Mouse (Mus musculus) cerebellum, adult 8-10 months (tissue): ENCODE data around the gene Krt6a.
"Not testable (repeated sequence)": the region's sequence is repeated elsewhere in the genome, so short reads cannot be mapped to it uniquely, and the experiment has no call there.

Source experiments
- DNase-seq: peaks from one replicate; pipeline ENCODE4 v3.0.0; 2022

The Krt6a gene

DNA sequence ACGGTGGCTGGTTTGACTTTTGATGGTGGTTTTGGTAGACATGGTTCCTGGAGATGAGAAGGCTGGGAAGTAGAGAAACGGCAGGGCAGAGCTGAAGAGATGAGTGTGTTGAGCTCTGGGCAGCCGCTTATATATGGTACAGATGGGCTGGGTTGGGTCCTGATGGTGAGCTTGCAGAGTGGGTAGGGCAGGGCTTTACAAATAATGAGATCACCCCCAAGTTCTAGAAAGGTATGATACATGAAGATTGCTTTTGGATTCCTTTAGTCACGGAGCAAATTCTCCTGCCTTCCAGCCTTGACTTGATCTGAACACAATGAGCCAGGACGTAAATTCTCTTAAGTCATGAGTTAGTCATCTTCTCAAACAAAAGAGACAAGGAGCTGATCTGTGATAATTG lies at the start of gene Krt6a:
Gene Krt6a, minus strand, starts transcription at position 101 of the 400 bp plus-strand sequence.
- no peak for DNase-seq

DNA sequence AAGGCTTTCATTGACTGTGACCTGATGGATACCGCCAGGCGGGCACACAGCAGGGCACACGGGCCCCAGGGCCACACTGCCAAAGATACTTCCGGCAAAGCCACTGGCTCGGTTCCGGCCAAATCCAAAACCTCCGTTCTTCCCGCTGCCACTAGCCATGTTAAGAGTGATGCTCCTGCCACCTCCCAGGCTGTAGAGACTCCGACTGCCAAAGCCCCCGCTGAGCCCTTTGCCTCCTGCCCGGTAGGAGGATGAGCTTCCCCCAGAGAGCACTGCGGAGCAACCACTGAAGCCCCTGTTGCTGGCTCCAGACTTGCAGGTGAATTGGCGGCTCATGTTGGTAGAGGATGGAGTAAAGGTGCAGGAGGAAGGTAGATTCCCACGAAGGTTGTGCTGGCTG lies 48.6 kb upstream of the Krt6a start, which contains the start of gene Krt71:
Gene Krt71, minus strand, starts transcription at position 399 of the 400 bp plus-strand sequence.
- peak; percentile 58 for DNase-seq

DNA sequence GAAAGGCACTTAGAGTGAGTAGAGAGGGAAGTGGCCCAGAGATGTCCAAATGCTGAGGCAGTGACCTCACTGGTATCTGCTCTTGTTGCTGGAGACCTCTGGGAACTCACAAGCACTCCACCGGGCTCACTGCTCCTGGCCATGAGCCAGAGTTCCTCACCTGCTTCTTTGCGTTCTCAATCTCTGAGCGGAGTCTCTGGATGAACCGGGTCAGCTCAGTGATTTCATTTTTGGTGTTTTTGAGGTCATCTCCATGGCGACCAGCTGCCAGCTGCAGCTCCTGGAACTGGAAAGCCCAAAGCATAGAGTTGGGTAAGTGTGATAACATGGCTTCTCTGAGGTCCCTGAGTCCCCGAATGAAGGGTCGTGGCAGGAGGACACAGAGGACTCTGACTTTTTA lies 43.7 kb upstream of the Krt6a start:
- no peak for DNase-seq

- DNase-seq = no peak
Observed at GRCm38 (mm10) chr15:101730653-101731052, 36.5 kb upstream of the Krt6a start.

DNA sequence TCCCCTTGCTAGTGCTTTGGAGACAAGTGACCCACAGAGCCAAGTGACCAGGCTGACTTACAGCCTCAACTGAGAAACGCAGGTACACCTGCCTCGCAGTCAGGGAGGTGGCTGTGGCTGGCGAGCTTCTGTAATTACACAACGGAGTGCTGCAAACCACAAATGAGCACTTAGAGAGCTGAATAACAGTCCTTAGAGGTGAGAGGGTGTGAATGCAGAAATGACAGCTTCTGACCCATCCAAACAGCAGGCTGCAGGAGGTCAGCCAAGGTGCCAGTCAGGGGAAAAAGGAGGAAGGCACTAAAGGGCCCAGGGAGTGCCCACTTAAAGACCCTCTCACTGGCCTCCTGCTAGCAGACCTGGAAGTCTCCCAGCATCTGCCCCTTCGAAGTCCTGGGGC lies 30.6 kb upstream of the Krt6a start:
- DNase-seq = no peak

- no peak for DNase-seq
Observed at GRCm38 (mm10) chr15:101715831-101716230, 21.7 kb upstream of the Krt6a start.

DNA sequence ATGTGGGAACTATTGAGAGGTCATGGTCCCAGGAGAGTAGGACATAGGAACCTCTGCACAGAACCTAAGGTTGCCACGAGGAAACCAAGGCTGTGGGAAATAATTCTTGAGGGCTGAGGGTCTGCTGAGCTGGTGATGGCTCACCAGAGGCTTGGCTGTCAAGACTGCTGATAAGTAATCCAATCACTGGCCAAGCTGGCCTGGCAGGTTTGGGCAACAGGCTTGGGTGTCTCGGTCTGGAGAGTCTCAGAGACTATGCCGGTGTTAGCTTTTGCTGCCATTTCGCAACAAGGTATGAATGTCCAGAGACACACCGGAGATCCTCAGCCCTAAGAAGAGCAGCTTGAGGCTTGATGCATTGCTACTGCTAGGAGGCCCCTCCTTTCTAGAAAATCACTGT lies 20.2 kb upstream of the Krt6a start:
- no peak for DNase-seq

DNA sequence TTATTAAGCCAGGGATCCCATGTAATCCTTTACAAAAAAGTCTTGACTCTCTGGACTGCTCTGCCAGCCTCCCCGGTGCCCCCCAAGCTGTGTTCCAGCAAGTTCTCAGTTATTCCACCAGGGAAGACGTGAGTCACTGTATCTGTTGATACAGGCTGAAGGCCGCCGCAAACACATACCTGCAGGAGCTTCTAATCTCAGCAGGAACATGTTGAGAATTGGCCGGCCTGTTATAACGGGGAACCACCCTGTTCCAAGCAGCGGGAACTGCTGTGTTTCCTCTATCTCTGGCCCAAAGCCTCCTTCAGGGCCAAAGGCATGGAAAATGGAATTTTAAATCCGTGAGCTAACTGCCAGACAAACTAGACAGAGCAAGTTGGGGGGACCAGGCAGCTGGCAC lies 19.6 kb upstream of the Krt6a start:
- peak; percentile 4 for DNase-seq

- no peak for DNase-seq
Observed at GRCm38 (mm10) chr15:101712720-101713119, 18.6 kb upstream of the Krt6a start, which contains the start of gene Krt5. Krt5 (minus strand) TSS chr15:101712898.

DNA sequence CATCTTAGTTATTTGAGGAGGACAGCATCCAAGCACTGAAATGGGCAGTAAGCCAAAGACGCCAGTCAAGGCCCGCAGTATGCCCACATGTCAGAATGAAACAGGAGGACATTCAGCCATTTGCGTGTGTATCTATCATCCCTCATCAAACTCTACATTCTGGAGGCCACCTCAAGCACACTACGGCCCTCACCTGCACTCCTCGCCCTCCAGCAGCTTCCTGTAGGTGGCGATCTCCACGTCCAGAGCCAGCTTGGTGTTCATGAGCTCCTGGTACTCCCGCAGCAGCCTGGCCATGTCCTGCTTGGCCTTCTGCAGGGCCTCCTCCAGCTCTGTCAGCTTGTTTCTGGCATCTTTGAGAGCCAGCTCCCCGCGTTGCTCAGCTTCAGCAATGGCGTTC lies 14.6 kb upstream of the Krt6a start:
- no peak for DNase-seq

- no peak for DNase-seq
Observed at GRCm38 (mm10) chr15:101707454-101707853, 13.3 kb upstream of the Krt6a start.

- no peak for DNase-seq
Observed at GRCm38 (mm10) chr15:101704066-101704465, 10.0 kb upstream of the Krt6a start.

DNA sequence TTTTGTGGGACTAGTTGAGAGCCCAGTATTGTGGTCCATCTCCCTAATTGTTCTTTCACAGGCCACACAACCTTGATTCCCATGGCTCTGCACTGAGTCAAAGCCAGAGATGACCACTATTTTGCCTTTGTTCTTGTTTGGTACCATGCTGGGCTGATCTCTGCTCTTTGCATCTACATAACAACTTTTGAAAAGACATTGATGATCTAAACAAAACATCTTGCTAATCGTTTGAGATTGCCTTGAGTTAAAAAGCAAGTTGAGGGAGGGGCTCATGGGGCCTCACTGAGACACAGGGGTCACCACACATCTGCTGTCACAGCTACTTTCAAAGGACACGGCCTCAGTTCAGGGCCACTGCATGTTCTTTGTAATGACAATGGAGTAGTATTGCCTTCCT lies 8.3 kb upstream of the Krt6a start:
- no peak for DNase-seq

GRCm38 (mm10) chr15:101699866-101700265 lies 5.8 kb upstream of the Krt6a start:
- no peak for DNase-seq

DNA sequence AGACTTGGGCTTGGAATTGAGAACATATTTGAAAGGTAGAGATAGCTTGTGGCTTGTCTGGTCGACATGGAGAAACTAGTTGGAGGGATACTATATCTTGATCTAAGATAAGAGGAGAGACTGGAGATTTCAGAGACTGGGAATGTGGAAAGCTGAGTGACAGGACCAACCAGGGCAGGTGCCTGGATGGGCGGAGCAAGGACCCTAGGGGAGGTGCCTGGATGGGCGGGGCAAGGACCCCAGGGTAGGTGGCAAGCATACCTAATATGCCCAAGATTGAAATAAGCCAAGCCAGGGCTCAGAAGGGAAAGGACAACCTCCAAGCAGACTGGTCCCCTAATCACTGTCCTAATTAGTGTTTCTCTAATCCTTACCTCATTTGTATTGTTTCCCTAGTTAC lies 5.1 kb upstream of the Krt6a start:
- no peak for DNase-seq

DNA sequence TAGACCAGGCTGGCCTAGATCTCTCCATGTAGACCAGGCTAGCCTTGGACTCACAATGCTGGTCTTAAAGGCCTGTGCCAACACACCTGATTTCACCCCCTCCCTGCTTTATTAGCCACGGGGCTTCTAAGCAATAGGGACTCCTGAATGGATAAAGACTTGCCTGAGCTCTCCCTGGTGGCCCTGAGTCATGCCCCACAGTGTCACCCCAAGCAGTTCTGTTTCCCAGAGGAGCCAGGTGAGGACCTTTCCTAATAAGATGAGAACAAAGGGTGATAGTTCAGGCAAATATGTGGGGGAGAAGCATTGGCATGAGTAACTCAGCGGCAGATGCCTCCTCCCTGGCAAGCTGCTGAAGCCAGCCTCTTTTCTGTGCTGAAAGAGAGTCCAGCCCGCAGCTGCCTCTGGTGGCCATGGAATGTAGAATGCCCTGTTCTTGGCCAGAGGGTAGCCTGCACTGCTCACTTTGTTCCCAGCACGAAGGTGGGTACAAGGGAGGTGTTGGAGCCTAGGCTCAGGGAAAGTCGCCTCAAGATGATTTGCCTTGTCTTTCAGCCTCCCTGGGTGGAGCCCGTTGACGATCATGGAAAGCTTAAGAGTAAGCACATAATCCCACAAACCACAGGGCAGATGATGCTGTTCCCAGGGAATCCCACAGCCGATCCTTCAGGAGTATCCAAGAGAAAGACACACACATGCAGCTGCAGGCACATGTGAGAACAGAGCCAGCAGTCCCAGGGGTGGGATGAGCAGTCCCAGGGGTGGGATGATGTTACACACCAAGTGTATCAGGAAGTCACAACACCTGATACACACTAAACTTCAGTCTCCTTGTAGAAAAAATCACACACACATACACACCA lies 3.5 kb upstream of the Krt6a start:
- DNase-seq = no peak

DNA sequence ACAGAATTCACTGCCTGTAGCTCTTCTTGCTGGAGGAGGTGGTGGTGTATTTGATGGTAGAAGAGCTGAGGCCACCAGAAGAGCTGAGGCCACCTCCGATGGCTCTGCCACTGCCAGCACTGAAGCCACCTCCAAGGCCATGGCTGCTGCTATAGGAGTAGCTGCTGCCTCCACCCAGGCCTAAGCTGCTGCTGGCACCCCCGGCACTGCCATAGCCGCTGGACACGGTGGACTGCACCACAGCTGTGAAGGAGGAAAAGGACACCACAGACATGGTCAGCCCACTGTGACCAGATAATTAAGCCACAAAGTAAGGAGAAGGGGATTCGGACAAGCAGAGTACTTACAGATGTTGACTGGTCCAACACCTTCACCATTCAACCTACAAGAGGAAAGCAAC lies 3.6 kb downstream of the Krt6a start:
- not testable (repeated sequence) for DNase-seq

DNA sequence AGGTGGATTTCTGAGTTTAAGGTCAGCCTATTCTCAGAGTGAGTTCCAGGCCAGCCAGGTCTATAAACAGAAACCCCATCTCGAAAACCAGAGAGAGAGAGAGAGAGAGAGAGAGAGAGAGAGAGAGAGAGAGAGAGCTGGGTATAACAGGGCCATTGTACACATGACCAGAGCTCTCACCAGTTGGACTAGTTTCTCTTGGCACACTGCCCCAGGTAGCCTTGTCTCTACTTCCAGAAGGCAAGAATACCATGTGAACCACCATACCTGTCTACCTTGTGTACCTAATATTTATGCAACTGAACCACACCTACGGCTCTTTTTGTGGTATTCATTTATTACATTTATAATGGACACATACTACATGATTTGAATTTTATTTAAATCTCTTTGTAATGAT lies 5.9 kb downstream of the Krt6a start:
- no peak for DNase-seq

DNA sequence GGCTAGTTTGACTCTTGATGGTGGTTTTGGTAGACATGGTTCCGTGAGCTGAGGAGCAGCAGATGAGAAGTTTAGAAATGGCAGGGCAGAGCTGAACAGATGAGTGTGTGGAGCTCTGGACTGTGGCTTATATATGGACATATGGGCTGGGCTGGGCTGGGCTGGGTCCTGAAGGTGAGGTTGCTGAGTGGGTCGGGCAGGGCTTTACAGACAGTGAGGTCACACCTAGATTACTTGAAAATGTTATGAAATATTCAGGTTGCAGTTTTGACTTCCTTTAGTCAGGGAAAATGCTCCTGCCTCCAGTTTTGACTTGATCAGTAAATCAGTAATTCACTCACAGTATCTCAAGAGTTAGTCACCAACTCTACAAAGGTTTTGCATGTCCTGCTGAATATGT lies 13.9 kb downstream of the Krt6a start, which contains the start of gene Krt6b:
Gene Krt6b, minus strand, starts transcription at position 101 of the 400 bp plus-strand sequence.
- DNase-seq = no peak

DNA sequence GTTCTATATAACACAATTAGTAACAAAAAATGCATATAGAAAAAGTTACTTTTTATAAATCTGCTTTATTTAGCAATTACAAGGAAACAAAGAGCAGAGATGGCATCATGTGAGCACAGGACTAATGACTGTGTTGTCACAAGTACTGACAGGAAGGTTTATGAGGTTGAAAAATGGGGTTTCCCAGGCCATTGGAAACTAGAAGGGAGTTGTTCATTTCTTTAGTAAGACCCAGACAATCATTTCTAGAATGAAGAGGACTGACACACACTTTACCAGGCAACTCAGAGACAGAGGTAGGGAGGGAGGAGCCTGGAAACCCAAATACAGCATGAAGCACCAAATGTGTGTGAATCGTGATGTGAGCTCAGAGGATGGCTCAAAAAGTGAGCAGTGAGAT lies 18.1 kb downstream of the Krt6a start:
- no peak for DNase-seq

DNA sequence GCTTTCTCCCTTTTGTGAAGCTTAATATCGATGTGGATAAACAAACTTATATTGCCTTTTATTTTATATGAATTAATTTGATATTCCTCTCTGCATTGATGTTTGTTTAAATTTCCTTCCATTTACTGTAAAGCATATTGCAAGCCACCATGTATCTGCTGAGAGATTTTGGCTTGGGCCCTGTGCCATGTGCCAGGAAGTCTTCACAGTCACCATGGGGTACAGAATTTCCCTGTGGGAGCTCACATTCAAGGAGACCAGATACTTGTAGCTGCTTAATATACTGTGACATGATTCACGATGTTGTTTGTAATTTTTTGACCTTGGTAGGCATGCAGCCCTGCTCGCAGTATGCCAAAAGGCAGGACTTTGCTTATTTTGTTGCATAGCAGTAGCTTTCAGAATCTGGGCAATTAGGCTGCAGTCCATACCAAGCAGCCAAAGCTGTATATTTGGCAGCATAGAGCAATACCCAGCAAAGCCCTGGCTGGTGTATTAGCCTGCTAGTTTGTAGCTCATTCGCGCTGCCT lies 41.3 kb downstream of the Krt6a start:
- no peak for DNase-seq

GRCm38 (mm10) chr15:101647280-101647679 lies 46.8 kb downstream of the Krt6a start, which contains the start of gene Gm5478:
Gm5478 (minus strand) TSS chr15:101647380.
- no peak for DNase-seq
